Mouse (Mus musculus) ovary, postnatal 10 days (tissue): ENCODE measurements around the gene Sptssb.

Source experiments
- DNase-seq: peaks from one replicate; pipeline ENCODE4 v3.0.0; 2022; ENCODE audit warnings: low spot score

Gene Sptssb

GRCm38 (mm10) chr3:69859858-69860588 lies at the start of gene Sptssb:
Gene Sptssb, minus strand, starts transcription at chr3:69859940.
- no peak for DNase-seq

GRCm38 (mm10) chr3:69908074-69908473 lies 48.3 kb upstream of the Sptssb start:
- DNase-seq: no peak

GRCm38 (mm10) chr3:69907564-69907963 lies 47.8 kb upstream of the Sptssb start:
- DNase-seq: no peak

- no peak for DNase-seq
Observed at GRCm38 (mm10) chr3:69902787-69903477, 43.2 kb upstream of the Sptssb start.

- no peak for DNase-seq
Observed at GRCm38 (mm10) chr3:69902382-69902781, 42.6 kb upstream of the Sptssb start.

- DNase-seq: no peak
Observed at GRCm38 (mm10) chr3:69901874-69902381, 42.2 kb upstream of the Sptssb start.

GRCm38 (mm10) chr3:69900335-69900734 lies 40.6 kb upstream of the Sptssb start:
- no peak for DNase-seq

- DNase-seq: no peak
Observed at GRCm38 (mm10) chr3:69897917-69898594, 38.3 kb upstream of the Sptssb start.

- no peak for DNase-seq
Observed at GRCm38 (mm10) chr3:69895516-69895915, 35.8 kb upstream of the Sptssb start.

- DNase-seq: no peak
Observed at GRCm38 (mm10) chr3:69892187-69893094, 32.7 kb upstream of the Sptssb start.

- no peak for DNase-seq
Observed at GRCm38 (mm10) chr3:69885866-69886265, 26.1 kb upstream of the Sptssb start.

GRCm38 (mm10) chr3:69883710-69884109 lies 24.0 kb upstream of the Sptssb start:
- DNase-seq: no peak

- DNase-seq: no peak
Observed at GRCm38 (mm10) chr3:69877538-69877937, 17.8 kb upstream of the Sptssb start.

GRCm38 (mm10) chr3:69874721-69875120 lies 15.0 kb upstream of the Sptssb start:
- DNase-seq: no peak

GRCm38 (mm10) chr3:69872661-69873327 lies 13.1 kb upstream of the Sptssb start:
- no peak for DNase-seq

- DNase-seq: no peak
Observed at GRCm38 (mm10) chr3:69871174-69871573, 11.4 kb upstream of the Sptssb start.

- DNase-seq: no peak
Observed at GRCm38 (mm10) chr3:69869702-69870101, 10.0 kb upstream of the Sptssb start.

- no peak for DNase-seq
Observed at GRCm38 (mm10) chr3:69861789-69862395, 2.2 kb upstream of the Sptssb start.

GRCm38 (mm10) chr3:69860589-69861521 lies 1.1 kb upstream of the Sptssb start:
- no peak for DNase-seq

- no peak for DNase-seq
Observed at GRCm38 (mm10) chr3:69839485-69839884, 20.3 kb downstream of the Sptssb start.
